Comparison of ENCODE assay signal across 21 mouse cellular contexts in genomic region chr11:77096991-77097390, GRCm38 (mm10).
"Had no signal": no experiment of that assay in that cellular context is flagged by ENCODE, and none has a peak within 500 bp of the region (broad histone marks: within the 10 kb centered on the region; RNA-seq: fewer than 3 reads in every experiment).

No protein-coding gene starts in this region.

- H3K36me3 ChIP-seq: kidney, embryonic 15.5 days; limb, embryonic 12.5 days; limb, embryonic 15.5 days; lung, embryonic 15.5 days; midbrain, embryonic 10.5 days; midbrain, embryonic 15.5 days; neural tube, embryonic 12.5 days; neural tube, embryonic 15.5 days had no signal

- H3K4me2 ChIP-seq: kidney, embryonic 15.5 days; limb, embryonic 12.5 days; limb, embryonic 15.5 days; liver, embryonic 11.5 days; lung, embryonic 15.5 days; midbrain, embryonic 15.5 days; neural tube, embryonic 12.5 days; neural tube, embryonic 15.5 days had no signal

- ATAC-seq: liver, postnatal 0 days; midbrain, embryonic 15.5 days had no signal

- H3K27me3 ChIP-seq: kidney, embryonic 15.5 days; limb, embryonic 15.5 days; lung, embryonic 15.5 days; midbrain, embryonic 15.5 days had no signal

- H3K27ac ChIP-seq: kidney, embryonic 15.5 days; limb, embryonic 12.5 days; limb, embryonic 15.5 days; liver, embryonic 14.5 days; lung, embryonic 15.5 days; midbrain, embryonic 10.5 days; midbrain, embryonic 15.5 days; neural tube, embryonic 12.5 days; neural tube, embryonic 15.5 days; stomach, postnatal 0 days had no signal

- H3K9ac ChIP-seq: kidney, embryonic 15.5 days; limb, embryonic 12.5 days; limb, embryonic 15.5 days; liver, embryonic 14.5 days; liver, postnatal 0 days; lung, embryonic 15.5 days; midbrain, embryonic 15.5 days; neural tube, embryonic 12.5 days; neural tube, embryonic 15.5 days had no signal

- H3K9me3 ChIP-seq: kidney, embryonic 15.5 days; limb, embryonic 12.5 days; limb, embryonic 15.5 days; lung, embryonic 15.5 days; megakaryocyte, embryonic 14.5 days; midbrain, embryonic 10.5 days; midbrain, embryonic 15.5 days; neural tube, embryonic 12.5 days; neural tube, embryonic 15.5 days had no signal

- DNase-seq: kidney, adult 8-10 months; left cerebral cortex, postnatal 4 days; liver, postnatal 0 days; right cerebral cortex, adult 18-20 months; right cerebral cortex, postnatal 14 days; right cerebral cortex, postnatal 4 days; thymus, adult 2 months; thymus, postnatal 14 days; thymus, postnatal 4 days had no signal

- H3K4me3 ChIP-seq: kidney, embryonic 15.5 days; limb, embryonic 12.5 days; limb, embryonic 15.5 days; lung, embryonic 15.5 days; megakaryocyte, embryonic 14.5 days; midbrain, embryonic 10.5 days; midbrain, embryonic 15.5 days; neural tube, embryonic 12.5 days; neural tube, embryonic 15.5 days had no signal
